Mouse (Mus musculus): ENCODE data around the gene Hemgn. TPM values are rescaled to one million over a fixed set of nuclear protein-coding genes. Genes with fewer than 3 reads are reported as not detected.

The Hemgn gene
- polyA plus RNA-seq, 1 experiment = not detected

GRCm38 (mm10) chr4:46442501-46442900, 29.2 kb upstream of the Hemgn start:
- no peak overlapping the region for H3K4me3 ChIP-seq (ENCODE audit: insufficient read depth, low read depth, low read length)

GRCm38 (mm10) chr4:46432339-46433036, 19.2 kb upstream of the Hemgn start:
- H3K4me1 ChIP-seq (ENCODE audit: control insufficient read depth, insufficient read depth, insufficient read length, low read length) = no peaks in the 10 kb centered on the region
- H3K4me3 ChIP-seq (ENCODE audit: insufficient read depth, low read depth, low read length) = no peak overlapping the region
- no peak overlapping the region for H3K27ac ChIP-seq (replicated peaks; ENCODE audit: low read depth, low read length)

More at GRCm38 (mm10) chr4:46442501-46442900, 29.2 kb upstream of the Hemgn start:
- no peak overlapping the region for H3K27ac ChIP-seq (replicated peaks; ENCODE audit: low read depth, low read length)
- no peaks in the 10 kb centered on the region for H3K4me1 ChIP-seq (ENCODE audit: control insufficient read depth, insufficient read depth, insufficient read length, low read length)

DNA sequence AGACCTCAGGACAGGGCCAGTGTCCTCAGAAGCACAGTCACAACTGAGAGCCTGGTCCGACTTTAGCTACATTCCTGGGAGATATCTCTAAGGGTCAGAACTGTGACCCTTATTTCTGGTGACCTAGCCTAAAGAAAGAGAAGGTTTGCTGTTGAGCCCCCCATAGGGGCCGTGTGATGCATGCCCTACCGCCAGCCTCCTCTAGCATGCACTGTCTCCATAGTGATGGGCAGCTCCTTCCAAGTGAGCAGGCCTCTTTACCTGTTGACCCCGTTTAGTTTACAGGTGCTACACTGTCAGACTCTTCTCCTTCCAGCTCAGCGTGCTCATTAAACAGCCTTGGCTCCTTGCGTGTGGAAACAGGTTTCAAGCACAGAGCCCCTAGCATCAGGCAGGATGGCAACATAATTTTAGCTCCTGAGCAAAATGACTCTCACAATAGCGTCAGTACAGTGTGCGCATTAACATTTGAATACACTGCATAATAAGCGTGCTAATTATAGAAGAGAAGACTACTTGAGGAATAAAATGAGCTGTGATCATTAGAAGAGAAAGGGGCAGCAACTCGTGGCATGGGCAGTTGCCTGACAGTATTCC, 15.7 kb upstream of the Hemgn start:
- H3K4me3 ChIP-seq (ENCODE audit: insufficient read depth, low read depth, low read length) = no peak overlapping the region
- H3K27ac ChIP-seq (replicated peaks; ENCODE audit: low read depth, low read length) = no peak overlapping the region
- H3K4me1 ChIP-seq (ENCODE audit: control insufficient read depth, insufficient read depth, insufficient read length, low read length) = no peaks in the 10 kb centered on the region

DNA sequence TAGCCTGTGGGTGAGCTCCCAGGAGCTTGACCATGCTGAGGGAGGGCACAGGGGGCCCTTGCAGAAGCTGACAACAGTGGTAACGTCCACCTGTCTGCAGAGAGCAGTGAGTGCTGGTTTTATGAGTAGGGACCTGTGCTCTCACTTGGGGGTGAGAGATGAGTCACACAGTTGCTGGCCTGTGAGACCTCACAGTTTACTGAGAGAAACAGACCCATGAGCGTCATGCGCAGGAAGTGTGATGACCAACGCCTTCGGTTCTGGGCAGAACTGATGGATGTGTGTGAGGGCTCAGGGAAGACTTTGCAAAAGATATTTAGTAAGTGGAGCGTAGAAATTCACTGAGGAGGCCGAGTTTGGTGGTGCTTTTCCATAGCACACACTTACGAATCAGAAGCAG, 9.3 kb upstream of the Hemgn start:
- Histone ChIP-seq H3K4me1 (ENCODE audit: control insufficient read depth, insufficient read depth, insufficient read length, low read length) (no peaks in the 10 kb centered on the region), H3K27ac (replicated peaks; ENCODE audit: low read depth, low read length) (no peak overlapping the region), H3K4me3 (ENCODE audit: insufficient read depth, low read depth, low read length) (no peak overlapping the region)

GRCm38 (mm10) chr4:46418851-46419250, 5.5 kb upstream of the Hemgn start:
- H3K4me1 ChIP-seq (ENCODE audit: control insufficient read depth, insufficient read depth, insufficient read length, low read length) = no peaks in the 10 kb centered on the region
- H3K4me3 ChIP-seq (ENCODE audit: insufficient read depth, low read depth, low read length) = no peak overlapping the region
- no peak overlapping the region for H3K27ac ChIP-seq (replicated peaks; ENCODE audit: low read depth, low read length)

GRCm38 (mm10) chr4:46417491-46417890, 4.2 kb upstream of the Hemgn start:
- H3K4me3 ChIP-seq (ENCODE audit: insufficient read depth, low read depth, low read length) = no peak overlapping the region
- H3K27ac ChIP-seq (replicated peaks; ENCODE audit: low read depth, low read length) = no peak overlapping the region
- H3K4me1 ChIP-seq (ENCODE audit: control insufficient read depth, insufficient read depth, insufficient read length, low read length) = no peaks in the 10 kb centered on the region

GRCm38 (mm10) chr4:46412113-46412512, 1.2 kb downstream of the Hemgn start:
- H3K27ac ChIP-seq (replicated peaks; ENCODE audit: low read depth, low read length) = no peak overlapping the region
- no peak overlapping the region for H3K4me3 ChIP-seq (ENCODE audit: insufficient read depth, low read depth, low read length)
- H3K4me1 ChIP-seq (ENCODE audit: control insufficient read depth, insufficient read depth, insufficient read length, low read length) = no peaks in the 10 kb centered on the region

DNA sequence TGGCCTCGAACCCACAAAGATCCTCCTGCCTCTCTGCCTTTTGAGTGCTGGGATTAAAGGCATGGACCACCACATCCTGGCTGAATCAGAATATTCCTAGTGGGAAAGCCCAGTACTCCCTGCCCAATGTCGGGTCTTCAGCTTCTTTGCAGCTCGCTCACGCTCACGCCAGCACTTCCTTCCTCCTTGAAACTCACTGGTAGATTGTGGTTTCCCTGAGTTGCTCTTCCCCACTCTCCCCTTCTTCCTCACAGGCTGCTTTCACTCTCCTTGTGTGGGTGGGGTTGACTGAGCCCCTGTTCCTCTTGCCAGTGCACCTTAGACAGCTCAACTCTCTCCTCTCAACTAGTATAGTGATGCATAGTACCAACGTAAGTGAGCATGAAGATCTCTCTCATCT, 1.8 kb downstream of the Hemgn start:
- H3K27ac ChIP-seq (replicated peaks; ENCODE audit: low read depth, low read length) = no peak overlapping the region
- no peaks in the 10 kb centered on the region for H3K4me1 ChIP-seq (ENCODE audit: control insufficient read depth, insufficient read depth, insufficient read length, low read length)
- H3K4me3 ChIP-seq (ENCODE audit: insufficient read depth, low read depth, low read length) = no peak overlapping the region

- no peaks in the 10 kb centered on the region for H3K4me1 ChIP-seq (ENCODE audit: control insufficient read depth, insufficient read depth, insufficient read length, low read length)
- no peak overlapping the region for H3K4me3 ChIP-seq (ENCODE audit: insufficient read depth, low read depth, low read length)
- no peak overlapping the region for H3K27ac ChIP-seq (replicated peaks; ENCODE audit: low read depth, low read length)
These were observed 2.6 kb downstream of the Hemgn start for GRCm38 (mm10) chr4:46410677-46411076.

- H3K27ac ChIP-seq (replicated peaks; ENCODE audit: low read depth, low read length) = no peak overlapping the region
- no peaks in the 10 kb centered on the region for H3K4me1 ChIP-seq (ENCODE audit: control insufficient read depth, insufficient read depth, insufficient read length, low read length)
- H3K4me3 ChIP-seq (ENCODE audit: insufficient read depth, low read depth, low read length) = no peak overlapping the region
These were observed 6.2 kb downstream of the Hemgn start for GRCm38 (mm10) chr4:46406966-46407703.

- Histone ChIP-seq H3K4me1 (ENCODE audit: control insufficient read depth, insufficient read depth, insufficient read length, low read length) (no peaks in the 10 kb centered on the region), H3K4me3 (ENCODE audit: insufficient read depth, low read depth, low read length) (no peak overlapping the region), H3K27ac (replicated peaks; ENCODE audit: low read depth, low read length) (no peak overlapping the region)
These were observed 9.1 kb downstream of the Hemgn start for GRCm38 (mm10) chr4:46404042-46404795.

DNA sequence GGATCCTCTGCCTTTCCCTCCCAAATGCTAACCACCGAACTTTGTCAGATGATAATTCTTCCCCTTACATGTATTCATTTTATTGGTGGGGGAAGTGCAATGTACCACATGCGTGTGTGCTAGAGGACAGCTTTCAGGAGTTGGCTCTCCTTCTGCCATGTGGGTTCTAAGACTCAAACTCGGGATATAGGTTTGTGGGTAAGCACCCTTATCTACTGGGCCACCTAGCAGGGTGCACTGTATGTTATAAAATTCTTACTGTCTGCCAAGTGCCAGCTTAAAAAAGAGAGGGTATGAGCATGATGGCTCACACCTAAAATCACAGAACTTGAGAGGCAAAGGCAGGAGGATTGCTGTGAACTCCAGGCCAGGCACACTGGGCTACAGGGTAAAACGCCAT, 14.5 kb downstream of the Hemgn start:
- no peak overlapping the region for H3K4me3 ChIP-seq (ENCODE audit: insufficient read depth, low read depth, low read length)
- H3K4me1 ChIP-seq (ENCODE audit: control insufficient read depth, insufficient read depth, insufficient read length, low read length) = no peaks in the 10 kb centered on the region
- H3K27ac ChIP-seq (replicated peaks; ENCODE audit: low read depth, low read length) = no peak overlapping the region

DNA sequence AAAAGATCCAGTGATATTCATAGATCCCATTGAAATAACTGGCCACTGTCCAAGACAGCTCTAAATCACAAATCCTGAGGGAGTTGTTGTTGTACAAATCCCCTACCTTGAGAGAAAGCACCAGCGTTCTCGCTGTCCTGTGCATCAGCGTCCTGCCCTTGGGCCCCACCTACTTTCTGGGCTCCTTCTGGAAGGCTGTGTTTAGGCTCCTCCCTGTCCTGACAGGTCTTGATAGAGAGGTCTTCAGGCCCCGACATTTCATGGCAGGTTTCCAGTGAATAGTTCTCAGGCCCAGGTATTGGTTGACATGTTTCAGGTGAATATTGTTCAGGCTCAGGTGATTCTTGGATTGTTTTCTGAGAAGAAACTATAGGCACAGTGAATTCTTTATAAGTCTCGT, 17.6 kb downstream of the Hemgn start:
- Histone ChIP-seq H3K4me1 (ENCODE audit: control insufficient read depth, insufficient read depth, insufficient read length, low read length) (no peaks in the 10 kb centered on the region), H3K27ac (replicated peaks; ENCODE audit: low read depth, low read length) (no peak overlapping the region)

GRCm38 (mm10) chr4:46394388-46394787, 18.9 kb downstream of the Hemgn start:
- no peaks in the 10 kb centered on the region for H3K4me1 ChIP-seq (ENCODE audit: control insufficient read depth, insufficient read depth, insufficient read length, low read length)
- no peak overlapping the region for H3K4me3 ChIP-seq (ENCODE audit: insufficient read depth, low read depth, low read length)
- H3K27ac ChIP-seq (replicated peaks; ENCODE audit: low read depth, low read length) = no peak overlapping the region

More for the DNA sequence above, 17.6 kb downstream of the Hemgn start:
- H3K4me3 ChIP-seq (ENCODE audit: insufficient read depth, low read depth, low read length) = no peak overlapping the region

DNA sequence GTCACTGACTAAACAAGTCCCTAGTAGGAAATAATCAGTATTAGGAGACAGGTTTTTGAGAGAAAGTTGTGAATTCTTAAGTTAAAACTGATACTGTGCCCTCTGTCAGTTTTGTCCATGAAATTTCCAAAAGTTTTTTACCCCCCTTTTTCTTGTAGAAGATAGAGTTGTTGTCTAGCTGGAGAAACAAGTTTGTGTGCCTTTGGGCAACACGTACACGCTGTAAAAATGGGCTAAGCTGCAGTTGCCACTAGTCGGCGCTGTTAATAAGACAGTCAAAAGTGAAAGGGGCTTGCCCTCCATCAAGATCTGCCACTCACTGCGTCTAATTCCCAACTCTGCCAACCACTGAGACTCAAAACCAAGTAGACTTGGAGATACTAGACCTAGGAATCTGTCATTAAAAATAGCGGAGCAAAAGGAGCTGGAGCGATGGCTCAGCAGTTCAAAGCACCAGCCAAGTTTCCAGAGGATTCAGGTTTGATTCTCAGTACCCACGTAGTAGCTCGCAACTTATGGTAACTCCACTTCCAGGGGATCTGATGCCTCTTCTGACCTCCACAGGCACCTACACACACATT, 22.8 kb downstream of the Hemgn start:
- Histone ChIP-seq H3K27ac (replicated peaks; ENCODE audit: low read depth, low read length) (no peak overlapping the region), H3K4me1 (ENCODE audit: control insufficient read depth, insufficient read depth, insufficient read length, low read length) (no peaks in the 10 kb centered on the region), H3K4me3 (ENCODE audit: insufficient read depth, low read depth, low read length) (peak overlapping the region; percentile 45; the same call in 1 of the 2 replicates)

Data from brown adipose tissue, adult 24 weeks (tissue).